Comparison of ENCODE assay signal across 26 mouse cellular contexts in genomic region chr11:99284011-99284410, GRCm38 (mm10). TPM values are rescaled to one million over a fixed set of nuclear protein-coding genes. Genes with fewer than 3 reads are reported as not detected.
DNase-seq lines count a peak whose midpoint lies in the region; ATAC-seq lines count a peak whose summit lies in the region.
"Had no signal": no experiment of that assay in that cellular context is flagged by ENCODE, and none has a peak within 500 bp of the region (broad histone marks: within the 10 kb centered on the region; RNA-seq: fewer than 3 reads in every experiment).

No protein-coding gene starts in this region.

- intact Hi-C loops in left cerebral cortex, postnatal 4 days (cut with DNase I), result no loop called here

- H3K27ac ChIP-seq in hindbrain, embryonic 13.5 days, result no peak overlapping the region
- H3K27ac ChIP-seq in hindbrain, embryonic 12.5 days, result no peak overlapping the region
- H3K27ac ChIP-seq in midbrain, embryonic 14.5 days (replicated peaks; ENCODE audit: low read depth, low read length), result no peak overlapping the region
- H3K27ac ChIP-seq in midbrain, embryonic 11.5 days (ENCODE audit: low read depth, low read length), result no peak overlapping the region
- H3K27ac ChIP-seq: embryonic facial prominence, embryonic 15.5 days; gastrocnemius, adult 2 months; limb, embryonic 12.5 days; liver, embryonic 13.5 days; lung, embryonic 15.5 days; midbrain, embryonic 13.5 days; stomach, embryonic 15.5 days had no signal

- H3K27me3 ChIP-seq in hindbrain, embryonic 13.5 days, result no peaks in the 10 kb centered on the region
- no peaks in the 10 kb centered on the region for H3K27me3 ChIP-seq in hindbrain, embryonic 12.5 days
- H3K27me3 ChIP-seq in midbrain, embryonic 14.5 days (ENCODE audit: control insufficient read depth, insufficient read depth, low read length), result no peaks in the 10 kb centered on the region
- H3K27me3 ChIP-seq in midbrain, embryonic 11.5 days (ENCODE audit: control insufficient read depth, insufficient read depth, low read length), result no peaks in the 10 kb centered on the region
- H3K27me3 ChIP-seq: embryonic facial prominence, embryonic 15.5 days; liver, embryonic 13.5 days; lung, embryonic 15.5 days; midbrain, embryonic 13.5 days; stomach, embryonic 15.5 days had no signal

- H3K9me3 ChIP-seq in hindbrain, embryonic 13.5 days, result no peaks in the 10 kb centered on the region
- no peaks in the 10 kb centered on the region for H3K9me3 ChIP-seq in hindbrain, embryonic 12.5 days (replicated peaks)
- no peaks in the 10 kb centered on the region for H3K9me3 ChIP-seq in midbrain, embryonic 14.5 days (ENCODE audit: control insufficient read depth, low read length)
- no peaks in the 10 kb centered on the region for H3K9me3 ChIP-seq in midbrain, embryonic 11.5 days (ENCODE audit: control insufficient read depth, low read length)
- H3K9me3 ChIP-seq: embryonic facial prominence, embryonic 15.5 days; G1E; limb, embryonic 12.5 days; liver, embryonic 13.5 days; lung, embryonic 15.5 days; midbrain, embryonic 13.5 days; stomach, embryonic 15.5 days had no signal

- H3K36me3 ChIP-seq in hindbrain, embryonic 13.5 days, result no peaks in the 10 kb centered on the region
- H3K36me3 ChIP-seq in hindbrain, embryonic 12.5 days, result no peaks in the 10 kb centered on the region
- H3K36me3 ChIP-seq in midbrain, embryonic 14.5 days (ENCODE audit: control insufficient read depth, insufficient read depth, low read length), result no peaks in the 10 kb centered on the region
- no peaks in the 10 kb centered on the region for H3K36me3 ChIP-seq in midbrain, embryonic 11.5 days (ENCODE audit: control insufficient read depth, insufficient read depth, low read length)
- H3K36me3 ChIP-seq: embryonic facial prominence, embryonic 15.5 days; G1E; limb, embryonic 12.5 days; liver, embryonic 13.5 days; lung, embryonic 15.5 days; midbrain, embryonic 13.5 days; stomach, embryonic 15.5 days had no signal

- ATAC-seq in hindbrain, embryonic 13.5 days (ENCODE audit: low FRiP score), result 0 out of 2 replicates have a peak, but pooled peaks have one; percentile 28
- ATAC-seq in hindbrain, embryonic 12.5 days (ENCODE audit: low FRiP score), result no peak
- no peak for ATAC-seq in midbrain, embryonic 14.5 days (ENCODE audit: low FRiP score, low TSS enrichment)
- ATAC-seq in midbrain, embryonic 11.5 days (ENCODE audit: low FRiP score), result no peak
- ATAC-seq: midbrain, embryonic 13.5 days had no signal

- H3K4me3 ChIP-seq in hindbrain, embryonic 13.5 days, result no peak overlapping the region
- no peak overlapping the region for H3K4me3 ChIP-seq in hindbrain, embryonic 12.5 days
- H3K4me3 ChIP-seq in midbrain, embryonic 14.5 days (replicated peaks; ENCODE audit: low read depth, low read length), result no peak overlapping the region
- no peak overlapping the region for H3K4me3 ChIP-seq in midbrain, embryonic 11.5 days (ENCODE audit: low read depth, low read length)
- H3K4me3 ChIP-seq: embryonic facial prominence, embryonic 15.5 days; gastrocnemius, adult 2 months; limb, embryonic 12.5 days; liver, embryonic 13.5 days; lung, embryonic 15.5 days; midbrain, embryonic 13.5 days; stomach, embryonic 15.5 days had no signal

- H3K9ac ChIP-seq in hindbrain, embryonic 13.5 days, result no peak overlapping the region
- H3K9ac ChIP-seq in hindbrain, embryonic 12.5 days, result no peak overlapping the region
- H3K9ac ChIP-seq in midbrain, embryonic 14.5 days (replicated peaks; ENCODE audit: low read length), result no peak overlapping the region
- no peak overlapping the region for H3K9ac ChIP-seq in midbrain, embryonic 11.5 days (ENCODE audit: low read length)
- H3K9ac ChIP-seq: embryonic facial prominence, embryonic 15.5 days; liver, embryonic 13.5 days; lung, embryonic 15.5 days; midbrain, embryonic 13.5 days; stomach, embryonic 15.5 days had no signal

- H3K4me2 ChIP-seq in hindbrain, embryonic 13.5 days, result no peak overlapping the region
- no peak overlapping the region for H3K4me2 ChIP-seq in hindbrain, embryonic 12.5 days (replicated peaks)
- H3K4me2 ChIP-seq in midbrain, embryonic 14.5 days (ENCODE audit: low read length), result no peak overlapping the region
- H3K4me2 ChIP-seq in midbrain, embryonic 11.5 days, result no peak overlapping the region
- H3K4me2 ChIP-seq: embryonic facial prominence, embryonic 15.5 days; heart, embryonic 11.5 days; liver, embryonic 13.5 days; lung, embryonic 15.5 days; midbrain, embryonic 13.5 days; stomach, embryonic 15.5 days had no signal

- peaks cover 13% of the 10 kb centered on the region; the same call in 1 of the 2 replicates for H3K4me1 ChIP-seq in hindbrain, embryonic 13.5 days (replicated peaks)
- no peaks in the 10 kb centered on the region for H3K4me1 ChIP-seq in hindbrain, embryonic 12.5 days
- peaks cover 4% of the 10 kb centered on the region; the same call in 1 of the 2 replicates for H3K4me1 ChIP-seq in midbrain, embryonic 14.5 days (ENCODE audit: control insufficient read depth, insufficient read depth, low read length)
- no peaks in the 10 kb centered on the region for H3K4me1 ChIP-seq in midbrain, embryonic 11.5 days (ENCODE audit: control insufficient read depth, insufficient read depth, low read length)
- H3K4me1 ChIP-seq: liver, embryonic 13.5 days; lung, embryonic 15.5 days; stomach, embryonic 15.5 days had no signal

- 52% methylated on average over 5 of the region's 5 CpGs for WGBS in hindbrain, embryonic 13.5 days
- 77% methylated on average over 5 of the region's 5 CpGs for WGBS in hindbrain, embryonic 12.5 days
- 60% methylated on average over 5 of the region's 5 CpGs for WGBS in midbrain, embryonic 14.5 days
- WGBS in midbrain, embryonic 11.5 days, result 83% methylated on average over 5 of the region's 5 CpGs

- DNase-seq in midbrain, embryonic 14.5 days, result peak; percentile 14
- DNase-seq in midbrain, embryonic 11.5 days (ENCODE audit: low spot score, missing footprints), result no peak
- DNase-seq in cerebellum, adult 9-10 months, result peak; percentile 91
- DNase-seq in retina, postnatal 1 day, result peak; percentile 78
- DNase-seq in left cerebral cortex, postnatal 4 days, result no peak
- no peak for DNase-seq in adrenal gland, adult 8-10 months
- DNase-seq: adrenal gland, postnatal 36 days; gastrocnemius, adult 2 months; heart, postnatal 10 days; kidney, adult 11 months; liver, embryonic 13.5 days had no signal

RNA-seq across cellular contexts. Expression of gene Krt24, which starts 1.1 kb away (rescaled TPM):
- 0.09 TPM in 1 of 2 replicates, not detected in the other for polyA plus RNA-seq in hindbrain, embryonic 13.5 days (2015; fragmentation: Nextera tagmentation; extraction: Ambion mirVana)
- polyA plus RNA-seq in hindbrain, embryonic 12.5 days (2016; fragmentation: Nextera tagmentation; extraction: Ambion mirVana), result not detected in 2 replicates
- polyA plus RNA-seq in midbrain, embryonic 14.5 days (2014; fragmentation: Nextera tagmentation; extraction: Ambion mirVana), result not detected in 2 replicates
- polyA plus RNA-seq in midbrain, embryonic 11.5 days (2014; fragmentation: Nextera tagmentation; extraction: Ambion mirVana), result not detected in 2 replicates
- not detected for total RNA-seq in left cerebral cortex, postnatal 4 days (2021)
- total RNA-seq in adrenal gland, adult 8-10 months (2022), result not detected
- total RNA-seq: adrenal gland, postnatal 36 days; G1E; gastrocnemius, adult 2 months; granulocyte monocyte progenitor cell, adult 5-6 weeks; heart, postnatal 10 days; megakaryocyte progenitor cell, adult 5-6 weeks; neutrophil, adult 5-6 weeks had no signal
- polyA plus RNA-seq: G1E; heart, embryonic 11.5 days; kidney, embryonic 16.5 days; large intestine, adult 2 months; liver, embryonic 13.5 days; lung, embryonic 15.5 days; midbrain, embryonic 13.5 days; stomach, embryonic 15.5 days had no signal

RNA-seq across cellular contexts. Expression of gene Krt25, which starts 38.7 kb away (rescaled TPM):
- 0.19 and 0.35 TPM in 2 replicates for polyA plus RNA-seq in hindbrain, embryonic 13.5 days (2015; fragmentation: Nextera tagmentation; extraction: Ambion mirVana)
- not detected in 2 replicates for polyA plus RNA-seq in hindbrain, embryonic 12.5 days (2016; fragmentation: Nextera tagmentation; extraction: Ambion mirVana)
- 0.11 TPM in 1 of 2 replicates, not detected in the other for polyA plus RNA-seq in midbrain, embryonic 14.5 days (2014; fragmentation: Nextera tagmentation; extraction: Ambion mirVana)
- polyA plus RNA-seq in midbrain, embryonic 11.5 days (2014; fragmentation: Nextera tagmentation; extraction: Ambion mirVana), result not detected in 2 replicates
- total RNA-seq in left cerebral cortex, postnatal 4 days (2021), result not detected
- total RNA-seq in adrenal gland, adult 8-10 months (2022), result not detected
- total RNA-seq: adrenal gland, postnatal 36 days; G1E; gastrocnemius, adult 2 months; granulocyte monocyte progenitor cell, adult 5-6 weeks; heart, postnatal 10 days; megakaryocyte progenitor cell, adult 5-6 weeks; neutrophil, adult 5-6 weeks had no signal
- polyA plus RNA-seq: G1E; heart, embryonic 11.5 days; kidney, embryonic 16.5 days; large intestine, adult 2 months; limb, embryonic 12.5 days; liver, embryonic 13.5 days; lung, embryonic 15.5 days; midbrain, embryonic 13.5 days had no signal

RNA-seq across cellular contexts. Expression of gene Krt222, which starts 40.1 kb away (rescaled TPM):
- polyA plus RNA-seq in hindbrain, embryonic 13.5 days (2015; fragmentation: Nextera tagmentation; extraction: Ambion mirVana), result 3.9 and 4.1 TPM in 2 replicates
- polyA plus RNA-seq in hindbrain, embryonic 12.5 days (2016; fragmentation: Nextera tagmentation; extraction: Ambion mirVana), result 0.98 and 1.5 TPM in 2 replicates
- 4.1 and 6.9 TPM in 2 replicates for polyA plus RNA-seq in midbrain, embryonic 14.5 days (2014; fragmentation: Nextera tagmentation; extraction: Ambion mirVana)
- polyA plus RNA-seq in midbrain, embryonic 11.5 days (2014; fragmentation: Nextera tagmentation; extraction: Ambion mirVana), result 0.40 and 0.68 TPM in 2 replicates
- total RNA-seq in left cerebral cortex, postnatal 4 days (2021), result 10 to 100 TPM in 1 of 2 experiments, 1 to 10 TPM in 1; 9.2 to 10.8 TPM
- 1 to 10 TPM; 1.6 to 3.5 (median 2.2) TPM for total RNA-seq in adrenal gland, adult 8-10 months (2022)
- total RNA-seq: granulocyte monocyte progenitor cell, adult 5-6 weeks; megakaryocyte progenitor cell, adult 5-6 weeks had no signal
- polyA plus RNA-seq: G1E had no signal

RNA-seq across cellular contexts. Expression of gene Smarce1, which starts 53.2 kb away (rescaled TPM):
- polyA plus RNA-seq in hindbrain, embryonic 13.5 days (2015; fragmentation: Nextera tagmentation; extraction: Ambion mirVana), result 344 and 354 TPM in 2 replicates
- polyA plus RNA-seq in hindbrain, embryonic 12.5 days (2016; fragmentation: Nextera tagmentation; extraction: Ambion mirVana), result 366 and 375 TPM in 2 replicates
- polyA plus RNA-seq in midbrain, embryonic 14.5 days (2014; fragmentation: Nextera tagmentation; extraction: Ambion mirVana), result 173 and 222 TPM in 2 replicates
- polyA plus RNA-seq in midbrain, embryonic 11.5 days (2014; fragmentation: Nextera tagmentation; extraction: Ambion mirVana), result 184 and 194 TPM in 2 replicates
- total RNA-seq in left cerebral cortex, postnatal 4 days (2021), result 100 to 1,000 TPM; 136 to 140 TPM
- 10 to 100 TPM; 48.9 to 69.5 (median 57.2) TPM for total RNA-seq in adrenal gland, adult 8-10 months (2022)

RNA-seq across cellular contexts. Expression of gene Krt26, which starts 53.8 kb away (rescaled TPM):
- polyA plus RNA-seq in hindbrain, embryonic 13.5 days (2015; fragmentation: Nextera tagmentation; extraction: Ambion mirVana), result 0.13 and 0.21 TPM in 2 replicates
- 0.27 and 0.30 TPM in 2 replicates for polyA plus RNA-seq in hindbrain, embryonic 12.5 days (2016; fragmentation: Nextera tagmentation; extraction: Ambion mirVana)
- 0.28 and 0.51 TPM in 2 replicates for polyA plus RNA-seq in midbrain, embryonic 14.5 days (2014; fragmentation: Nextera tagmentation; extraction: Ambion mirVana)
- 0.68 and 0.94 TPM in 2 replicates for polyA plus RNA-seq in midbrain, embryonic 11.5 days (2014; fragmentation: Nextera tagmentation; extraction: Ambion mirVana)
- total RNA-seq in left cerebral cortex, postnatal 4 days (2021), result not detected
- not detected for total RNA-seq in adrenal gland, adult 8-10 months (2022)
- total RNA-seq: adrenal gland, postnatal 36 days; gastrocnemius, adult 2 months; granulocyte monocyte progenitor cell, adult 5-6 weeks; heart, postnatal 10 days; megakaryocyte progenitor cell, adult 5-6 weeks; neutrophil, adult 5-6 weeks had no signal
- polyA plus RNA-seq: G1E; heart, embryonic 11.5 days; kidney, embryonic 16.5 days; large intestine, adult 2 months; limb, embryonic 12.5 days; liver, embryonic 13.5 days; lung, embryonic 15.5 days; thymus, postnatal 0 days had no signal

Comparison
In these comparisons a context has a peak if more than half of its experiments do, and no peak if none do; other contexts are left out.
1. DNase-seq: peak in midbrain, embryonic 14.5 days (single experiment), cerebellum, adult 9-10 months (single experiment) and retina, postnatal 1 day (single experiment); none in midbrain, embryonic 11.5 days (single experiment), left cerebral cortex, postnatal 4 days (single experiment) and adrenal gland, adult 8-10 months (single experiment).